Mouse (Mus musculus): ENCODE measurements around the gene Cdh13. TPM values are rescaled to one million over a fixed set of nuclear protein-coding genes. Genes with fewer than 3 reads are reported as not detected.
"Not testable (repeated sequence)": the region's sequence is repeated elsewhere in the genome, so short reads cannot be mapped to it uniquely, and the experiment has no call there.

Gene Cdh13
- polyA plus RNA-seq, 1 experiment from 2014 or later: 15.7 TPM

DNA sequence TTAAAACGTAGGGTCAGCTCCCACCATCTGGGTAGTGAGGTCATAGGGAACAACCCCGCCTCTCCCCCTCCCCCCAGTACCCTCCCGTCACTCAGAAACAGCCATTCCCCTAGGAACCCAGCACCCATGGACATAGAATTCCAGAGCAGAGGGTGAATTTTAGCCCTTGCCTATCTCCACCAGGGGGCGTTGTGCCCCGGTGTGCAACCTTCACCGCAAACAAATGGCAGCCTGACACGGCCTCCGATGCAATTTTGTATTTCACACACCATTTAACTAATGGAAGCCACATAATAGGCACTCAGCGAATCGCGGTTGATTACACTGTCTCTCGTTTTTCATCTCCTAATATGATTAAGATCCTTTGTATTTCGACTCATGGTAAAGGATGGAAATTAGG, 461.5 kb downstream of the Cdh13 start:
- no peak overlapping the region for H3K9ac ChIP-seq
- no peak overlapping the region for H3K4me2 ChIP-seq (replicated peaks)
- no peaks in the 10 kb centered on the region for H3K9me3 ChIP-seq
- no peaks in the 10 kb centered on the region for H3K36me3 ChIP-seq
- H3K4me3 ChIP-seq: no peak overlapping the region
- 86% methylated on average over 13 of the region's 13 CpGs for WGBS
- no peak overlapping the region for H3K27ac ChIP-seq
- H3K4me1 ChIP-seq: no peaks in the 10 kb centered on the region
- no peak for ATAC-seq (ENCODE audit: low FRiP score, low read depth)
- H3K27me3 ChIP-seq: no peaks in the 10 kb centered on the region

DNA sequence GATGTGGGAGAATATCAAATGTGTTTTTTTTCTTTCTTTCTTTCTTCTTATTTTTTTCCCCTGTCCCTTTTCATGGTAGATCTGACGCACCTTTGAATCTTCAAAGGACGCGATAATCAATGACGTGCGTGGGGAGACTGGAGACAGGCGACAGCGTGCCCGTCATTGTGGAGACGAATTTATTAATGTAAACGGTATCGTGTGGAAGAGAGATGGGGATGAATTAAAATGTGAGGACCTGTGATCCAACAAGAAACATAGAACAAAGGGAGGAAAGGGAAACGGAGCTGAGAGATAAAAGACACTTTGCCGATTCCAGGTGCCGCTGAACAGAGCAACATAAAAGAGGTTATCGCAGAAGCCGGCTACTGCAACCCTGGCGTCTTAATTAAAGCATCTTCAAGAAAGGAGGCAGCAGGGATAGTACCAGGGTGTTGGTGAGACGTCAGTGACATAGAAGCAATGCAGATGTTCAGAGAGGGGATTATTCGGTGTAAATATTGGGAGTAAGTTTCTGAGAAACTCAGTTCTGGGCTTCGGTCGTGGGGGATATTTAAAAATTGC, 464.6 kb downstream of the Cdh13 start:
- WGBS: 90% methylated on average over 21 of the region's 21 CpGs
- Histone ChIP-seq H3K27ac (no peak overlapping the region), H3K4me3 (no peak overlapping the region), H3K36me3 (no peaks in the 10 kb centered on the region), H3K27me3 (no peaks in the 10 kb centered on the region), H3K9ac (no peak overlapping the region), H3K4me1 (no peaks in the 10 kb centered on the region), H3K9me3 (no peaks in the 10 kb centered on the region), H3K4me2 (replicated peaks) (no peak overlapping the region)
- no peak for ATAC-seq (ENCODE audit: low FRiP score, low read depth)

DNA sequence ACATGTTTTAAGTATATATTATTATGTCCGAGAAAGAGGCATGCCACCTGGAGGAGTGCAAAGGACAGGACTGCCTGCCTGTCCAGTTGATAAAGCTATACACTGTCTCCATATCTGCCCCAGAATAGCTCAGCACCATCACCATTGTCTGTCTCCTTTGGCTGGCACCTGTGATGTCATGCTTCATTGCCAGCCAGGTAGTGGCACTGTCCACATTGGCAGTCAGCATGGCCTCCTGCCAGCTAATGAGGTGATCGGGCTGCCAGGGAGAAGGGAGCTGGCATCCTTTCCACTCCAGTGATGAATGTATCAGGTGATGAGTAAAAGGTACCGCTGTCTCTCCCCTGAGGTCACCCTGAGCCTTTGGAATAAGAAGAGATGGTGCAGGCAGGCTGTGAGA, 465.7 kb downstream of the Cdh13 start:
- H3K4me1 ChIP-seq: no peaks in the 10 kb centered on the region
- no peaks in the 10 kb centered on the region for H3K9me3 ChIP-seq
- no peak overlapping the region for H3K27ac ChIP-seq
- no peak overlapping the region for H3K4me3 ChIP-seq
- no peak overlapping the region for H3K4me2 ChIP-seq (replicated peaks)
- whole genome bisulfite sequencing: 92% methylated on average over 3 of the region's 3 CpGs
- no peaks in the 10 kb centered on the region for H3K36me3 ChIP-seq
- H3K27me3 ChIP-seq: 0 out of 2 replicates have a peak, but pooled peaks cover 3% of the 10 kb centered on the region
- H3K9ac ChIP-seq: no peak overlapping the region
- no peak for ATAC-seq (ENCODE audit: low FRiP score, low read depth)

DNA sequence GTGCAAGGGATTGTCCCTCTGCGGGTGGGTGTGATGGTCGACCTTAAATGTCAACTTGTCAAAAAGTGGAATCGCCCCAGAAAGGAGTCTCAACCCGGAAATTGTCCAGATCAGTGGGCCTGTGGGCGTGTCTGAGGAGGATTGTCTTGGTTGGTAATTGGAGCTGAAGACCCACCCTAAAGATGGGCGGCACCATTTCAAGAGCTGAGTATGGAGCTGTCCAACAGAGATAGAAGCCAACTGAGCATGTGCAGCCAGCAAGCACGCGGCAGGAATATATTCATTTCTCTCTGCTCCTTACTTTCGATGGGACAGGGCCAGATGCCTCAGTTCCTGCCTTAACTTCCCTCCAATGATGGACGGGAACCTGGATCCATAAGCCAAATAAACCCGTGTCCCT, 466.3 kb downstream of the Cdh13 start:
- Histone ChIP-seq H3K4me1 (no peaks in the 10 kb centered on the region), H3K4me3 (no peak overlapping the region), H3K9ac (no peak overlapping the region), H3K4me2 (replicated peaks) (no peak overlapping the region), H3K27me3 (0 out of 2 replicates have a peak, but pooled peaks cover 3% of the 10 kb centered on the region), H3K9me3 (no peaks in the 10 kb centered on the region), H3K36me3 (no peaks in the 10 kb centered on the region), H3K27ac (no peak overlapping the region)
- ATAC-seq (ENCODE audit: low FRiP score, low read depth): no peak
- WGBS: 88% methylated on average over 11 of the region's 11 CpGs

DNA sequence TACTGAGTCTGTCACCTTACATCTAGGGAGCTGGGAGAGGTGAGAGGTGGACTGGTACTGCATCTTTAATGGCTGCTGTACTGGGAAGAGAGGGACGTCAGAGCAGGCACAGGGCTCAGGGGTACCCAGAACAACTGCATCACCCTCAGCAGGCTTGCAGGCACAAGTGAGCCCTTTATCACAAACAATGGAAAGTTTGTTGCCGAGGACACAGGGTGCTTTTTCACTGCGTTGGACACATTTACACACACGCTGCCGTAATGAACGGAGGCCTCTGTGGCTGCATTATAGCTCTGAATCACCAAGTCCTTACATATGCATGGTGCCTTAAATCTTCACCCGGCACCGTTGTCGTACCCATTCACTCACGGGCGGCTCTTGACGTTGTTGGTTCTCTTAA, 470.2 kb downstream of the Cdh13 start:
- H3K36me3 ChIP-seq: no peaks in the 10 kb centered on the region
- no peaks in the 10 kb centered on the region for H3K4me1 ChIP-seq
- H3K9ac ChIP-seq: no peak overlapping the region
- 84% methylated on average over 12 of the region's 12 CpGs for WGBS
- H3K27me3 ChIP-seq: 0 out of 2 replicates have a peak, but pooled peaks cover 3% of the 10 kb centered on the region
- no peak overlapping the region for H3K27ac ChIP-seq
- H3K4me2 ChIP-seq (replicated peaks): no peak overlapping the region
- ATAC-seq (ENCODE audit: low FRiP score, low read depth): no peak
- H3K9me3 ChIP-seq: no peaks in the 10 kb centered on the region
- H3K4me3 ChIP-seq: no peak overlapping the region

DNA sequence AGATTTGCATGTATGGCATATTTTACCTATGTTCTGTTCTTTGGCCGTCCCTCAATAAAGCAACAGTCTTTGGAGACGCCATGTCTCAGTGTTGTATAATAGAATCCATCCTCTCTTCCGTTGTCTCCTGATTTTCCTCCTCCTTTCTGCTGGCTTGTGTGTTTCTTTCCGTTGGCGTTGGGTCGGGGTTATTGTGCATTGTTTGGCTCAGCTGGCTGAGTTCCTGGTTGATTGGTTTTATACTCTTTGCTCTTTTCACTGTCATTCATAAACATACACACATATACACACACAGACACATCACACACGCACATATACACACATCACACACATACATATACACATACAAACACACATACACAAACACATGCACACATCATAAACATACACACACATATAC, 470.6 kb downstream of the Cdh13 start:
- no peak for ATAC-seq (ENCODE audit: low FRiP score, low read depth)
- no peak overlapping the region for H3K9ac ChIP-seq
- no peaks in the 10 kb centered on the region for H3K4me1 ChIP-seq
- H3K27ac ChIP-seq: no peak overlapping the region
- no peaks in the 10 kb centered on the region for H3K36me3 ChIP-seq
- 0 out of 2 replicates have a peak, but pooled peaks cover 3% of the 10 kb centered on the region for H3K27me3 ChIP-seq
- H3K4me2 ChIP-seq (replicated peaks): no peak overlapping the region
- 84% methylated on average over 7 of the region's 7 CpGs for WGBS
- no peak overlapping the region for H3K4me3 ChIP-seq
- H3K9me3 ChIP-seq: no peaks in the 10 kb centered on the region

DNA sequence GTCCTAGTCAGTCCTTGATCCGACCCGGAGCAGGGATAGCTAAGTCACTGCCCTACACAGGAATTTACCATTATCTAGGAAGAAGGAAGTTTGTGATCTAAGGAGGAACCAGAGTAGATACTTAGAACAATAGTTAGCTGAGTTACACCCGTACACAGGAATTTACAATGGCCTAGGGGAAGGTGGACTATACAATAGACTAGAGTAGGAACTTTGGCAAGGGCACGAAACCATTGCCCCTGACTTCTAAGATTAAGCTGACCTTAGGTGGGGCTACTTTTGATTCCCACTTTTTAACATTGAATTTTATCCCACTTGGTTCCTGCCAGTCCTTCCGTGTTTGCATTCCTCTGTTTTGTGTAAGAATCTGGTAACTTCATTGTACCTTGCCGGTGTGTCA, 494.0 kb downstream of the Cdh13 start:
- not testable (repeated sequence) for H3K9me3 ChIP-seq; H3K9ac ChIP-seq; H3K4me2 ChIP-seq (replicated peaks); H3K4me3 ChIP-seq; H3K27me3 ChIP-seq; H3K4me1 ChIP-seq; H3K36me3 ChIP-seq; ATAC-seq (ENCODE audit: low FRiP score, low read depth); H3K27ac ChIP-seq
- WGBS: 93% methylated on average over 6 of the region's 6 CpGs

DNA sequence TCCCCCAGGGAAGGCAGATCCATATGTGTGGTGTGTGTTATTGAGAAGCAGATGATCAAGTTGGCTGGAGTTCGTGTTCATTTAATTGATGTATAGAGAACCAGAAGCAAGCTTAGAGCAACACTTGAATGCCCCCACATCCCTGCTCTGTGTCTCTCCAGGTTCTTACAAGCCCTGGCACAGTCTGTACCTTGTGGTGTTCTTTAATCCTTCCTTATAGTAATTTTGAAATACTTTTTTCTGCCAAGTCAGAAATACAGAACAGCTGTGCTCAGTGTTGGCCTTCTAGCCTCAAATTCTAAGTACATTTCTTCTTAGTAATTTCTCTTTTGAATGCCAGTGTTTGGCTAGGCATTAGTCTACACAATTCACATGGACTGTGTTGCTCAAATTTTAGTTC, 494.8 kb downstream of the Cdh13 start:
- Histone ChIP-seq H3K9me3 (no peaks in the 10 kb centered on the region), H3K9ac (no peak overlapping the region), H3K27ac (no peak overlapping the region), H3K4me2 (replicated peaks) (no peak overlapping the region), H3K4me3 (no peak overlapping the region), H3K4me1 (0 out of 2 replicates have a peak, but pooled peaks cover 3% of the 10 kb centered on the region), H3K36me3 (no peaks in the 10 kb centered on the region), H3K27me3 (no peaks in the 10 kb centered on the region)
- ATAC-seq (ENCODE audit: low FRiP score, low read depth): no peak
- 81% methylated on average over 1 of the region's 1 CpGs for WGBS

DNA sequence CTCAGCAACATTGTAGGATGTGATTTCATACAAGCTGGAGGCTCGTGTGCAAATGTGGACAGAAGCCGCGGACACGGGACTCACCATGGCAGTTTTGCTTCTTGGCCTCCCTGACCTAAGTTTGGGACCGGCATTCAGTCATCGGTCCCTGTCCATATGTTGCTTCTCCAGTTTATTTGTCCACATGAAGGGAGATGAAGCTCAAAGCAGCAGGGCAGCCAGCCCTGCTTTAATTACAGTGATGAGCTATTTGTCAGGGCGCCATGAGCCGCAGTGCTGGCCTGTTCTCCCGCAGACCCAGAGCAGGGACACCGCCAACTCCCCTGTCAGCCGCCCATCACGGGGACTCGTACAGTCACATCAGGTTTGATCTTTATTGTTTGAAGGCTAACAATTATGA, 502.1 kb downstream of the Cdh13 start:
- no peaks in the 10 kb centered on the region for H3K27me3 ChIP-seq
- H3K9ac ChIP-seq: no peak overlapping the region
- no peak overlapping the region for H3K27ac ChIP-seq
- no peak overlapping the region for H3K4me3 ChIP-seq
- ATAC-seq (ENCODE audit: low FRiP score, low read depth): no peak
- WGBS: 86% methylated on average over 13 of the region's 13 CpGs
- H3K4me1 ChIP-seq: no peaks in the 10 kb centered on the region
- no peaks in the 10 kb centered on the region for H3K9me3 ChIP-seq
- no peak overlapping the region for H3K4me2 ChIP-seq (replicated peaks)
- H3K36me3 ChIP-seq: no peaks in the 10 kb centered on the region

DNA sequence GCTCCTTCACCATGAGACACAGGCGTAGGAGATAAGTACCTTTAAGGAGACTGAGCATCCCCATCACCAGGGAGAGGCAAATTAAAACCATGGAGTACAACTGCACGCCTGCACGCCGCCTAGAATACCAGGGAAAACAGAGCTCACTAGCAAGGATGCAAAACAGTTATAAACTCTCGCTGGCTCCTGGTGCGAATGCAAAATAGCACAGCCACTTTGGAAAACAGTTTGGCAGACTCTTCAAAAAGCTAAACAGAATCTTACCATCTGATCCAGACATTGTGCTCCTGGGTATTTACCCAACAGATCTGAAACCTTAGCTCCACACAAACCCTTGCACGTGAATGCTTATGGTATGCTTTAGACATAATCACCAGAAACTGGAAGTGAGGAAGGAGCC, 506.1 kb downstream of the Cdh13 start:
- no peak overlapping the region for H3K4me3 ChIP-seq
- 70% methylated on average over 7 of the region's 7 CpGs for WGBS
- no peak overlapping the region for H3K9ac ChIP-seq
- no peaks in the 10 kb centered on the region for H3K27me3 ChIP-seq
- H3K36me3 ChIP-seq: no peaks in the 10 kb centered on the region
- no peak overlapping the region for H3K27ac ChIP-seq
- H3K4me1 ChIP-seq: no peaks in the 10 kb centered on the region
- no peaks in the 10 kb centered on the region for H3K9me3 ChIP-seq
- no peak for ATAC-seq (ENCODE audit: low FRiP score, low read depth)
- no peak overlapping the region for H3K4me2 ChIP-seq (replicated peaks)

DNA sequence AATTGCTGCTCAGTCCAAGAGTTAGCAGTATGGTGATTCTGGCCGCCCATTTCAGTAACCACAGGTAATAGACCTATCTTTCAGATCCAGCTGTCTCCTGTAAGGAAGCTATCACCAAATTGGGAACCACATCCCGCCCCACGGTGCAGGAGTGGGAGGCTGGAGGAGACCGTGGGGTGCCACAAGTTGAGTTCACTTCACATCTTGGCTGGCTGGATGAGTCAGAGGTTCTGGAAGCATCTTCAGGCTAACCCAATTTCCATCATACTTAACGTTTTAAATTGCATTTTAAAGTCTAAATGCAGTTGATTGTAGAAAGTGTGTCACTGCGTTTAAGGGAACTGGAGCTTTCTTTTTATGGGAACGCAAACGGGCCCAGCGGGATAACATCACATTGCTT, 511.4 kb downstream of the Cdh13 start:
- WGBS: 76% methylated on average over 9 of the region's 9 CpGs
- Histone ChIP-seq H3K4me1 (no peaks in the 10 kb centered on the region), H3K27me3 (no peaks in the 10 kb centered on the region), H3K4me2 (replicated peaks) (no peak overlapping the region), H3K36me3 (no peaks in the 10 kb centered on the region), H3K9ac (no peak overlapping the region), H3K4me3 (no peak overlapping the region), H3K9me3 (no peaks in the 10 kb centered on the region), H3K27ac (no peak overlapping the region)
- no peak for ATAC-seq (ENCODE audit: low FRiP score, low read depth)

DNA sequence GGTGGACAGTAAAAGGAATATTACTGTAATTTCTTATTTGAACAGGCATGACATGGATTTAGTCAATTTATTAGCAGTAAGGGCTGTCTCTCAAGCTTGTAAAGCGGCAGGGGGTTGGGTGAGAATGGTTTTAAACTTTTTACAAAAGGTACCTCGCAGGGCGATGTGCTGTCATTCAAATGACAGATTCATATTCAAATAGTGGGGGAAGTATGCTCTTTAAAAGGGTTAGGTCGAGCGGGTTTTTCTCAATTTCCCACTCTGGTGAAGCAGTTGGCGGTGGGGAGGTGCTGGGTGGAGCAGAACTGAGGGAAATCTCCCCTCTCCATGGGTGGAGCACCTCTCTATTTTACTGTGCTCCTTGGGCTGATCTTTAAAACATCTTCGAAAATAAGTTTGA, 513.0 kb downstream of the Cdh13 start:
- ATAC-seq (ENCODE audit: low FRiP score, low read depth): no peak
- Histone ChIP-seq H3K4me2 (replicated peaks) (no peak overlapping the region), H3K36me3 (no peaks in the 10 kb centered on the region), H3K4me1 (no peaks in the 10 kb centered on the region), H3K27ac (no peak overlapping the region), H3K4me3 (no peak overlapping the region), H3K9ac (no peak overlapping the region), H3K27me3 (no peaks in the 10 kb centered on the region), H3K9me3 (peaks cover 11% of the 10 kb centered on the region; the same call in 1 of the 2 replicates)
- WGBS: 41% methylated on average over 7 of the region's 7 CpGs

DNA sequence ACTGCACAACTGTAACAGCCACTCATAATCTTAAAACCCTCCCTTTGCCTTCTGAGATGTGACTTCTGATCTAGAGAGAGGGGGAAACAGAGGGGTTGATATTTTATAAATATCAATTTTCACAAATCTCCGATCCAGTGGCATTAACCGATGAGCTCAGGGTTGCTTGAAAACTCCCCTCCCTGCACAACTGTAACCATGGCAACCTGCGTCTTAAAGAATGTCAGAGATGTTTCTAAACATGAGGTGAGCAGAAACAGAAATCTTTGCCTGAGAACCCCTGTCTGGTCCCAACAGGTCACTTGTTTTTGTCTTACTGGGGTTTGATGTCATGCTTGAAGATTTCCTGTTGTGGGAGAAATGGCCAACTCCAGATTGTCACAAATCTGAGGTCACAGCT, 513.6 kb downstream of the Cdh13 start:
- 74% methylated on average over 3 of the region's 3 CpGs for WGBS

More for the DNA sequence above, 513.6 kb downstream of the Cdh13 start:
- H3K4me1 ChIP-seq: no peaks in the 10 kb centered on the region
- no peak overlapping the region for H3K27ac ChIP-seq
- H3K4me3 ChIP-seq: no peak overlapping the region
- no peak for ATAC-seq (ENCODE audit: low FRiP score, low read depth)
- no peaks in the 10 kb centered on the region for H3K27me3 ChIP-seq
- H3K9ac ChIP-seq: no peak overlapping the region
- no peaks in the 10 kb centered on the region for H3K36me3 ChIP-seq
- no peak overlapping the region for H3K4me2 ChIP-seq (replicated peaks)
- H3K9me3 ChIP-seq: peaks cover 11% of the 10 kb centered on the region; the same call in 1 of the 2 replicates
